Mouse (Mus musculus): ENCODE data around the gene Tagln3. TPM values are rescaled to one million over a fixed set of nuclear protein-coding genes. Genes with fewer than 3 reads are reported as not detected.

Gene Tagln3
- polyA plus RNA-seq, 1 experiment from 2014 or later = 334 TPM

DNA sequence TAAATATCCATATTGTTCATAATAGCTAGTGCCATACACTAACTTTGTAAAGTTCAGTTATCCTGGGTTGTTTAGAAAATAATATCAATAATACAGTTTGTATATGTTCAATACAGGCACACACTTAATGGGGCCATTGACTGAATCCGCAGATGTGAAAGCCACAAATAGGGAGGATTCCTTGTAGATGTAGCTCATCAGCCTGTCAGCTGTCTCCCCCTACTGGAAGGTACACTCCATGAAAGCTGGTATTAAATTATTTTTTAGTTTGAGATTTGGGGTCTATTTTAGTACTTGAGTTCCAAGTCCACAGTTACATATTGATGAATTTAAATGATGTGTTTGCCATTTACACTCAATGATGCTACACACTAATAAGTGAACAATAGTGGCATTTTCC lies 47.9 kb downstream of the Tagln3 start:
- no peaks in the 10 kb centered on the region for H3K9me3 ChIP-seq (ENCODE audit: control insufficient read depth, low read length)
- H3K4me3 ChIP-seq (ENCODE audit: low read depth, low read length) = no peak overlapping the region
- no peak overlapping the region for H3K27ac ChIP-seq (ENCODE audit: low read depth, low read length)
- no peaks in the 10 kb centered on the region for H3K4me1 ChIP-seq (ENCODE audit: control insufficient read depth, insufficient read depth, low read length)
- ATAC-seq (ENCODE audit: low FRiP score) (no peak), DNase-seq (ENCODE audit: low spot score, missing footprints) (no peak)
- no peak overlapping the region for H3K4me2 ChIP-seq
- no peaks in the 10 kb centered on the region for H3K36me3 ChIP-seq (ENCODE audit: control insufficient read depth, insufficient read depth, low read length)
- whole genome bisulfite sequencing = 42% methylated on average over 1 of the region's 1 CpGs
- H3K9ac ChIP-seq (ENCODE audit: low read length) = no peak overlapping the region
- H3K27me3 ChIP-seq (ENCODE audit: control insufficient read depth, insufficient read depth, low read length) = no peaks in the 10 kb centered on the region

DNA sequence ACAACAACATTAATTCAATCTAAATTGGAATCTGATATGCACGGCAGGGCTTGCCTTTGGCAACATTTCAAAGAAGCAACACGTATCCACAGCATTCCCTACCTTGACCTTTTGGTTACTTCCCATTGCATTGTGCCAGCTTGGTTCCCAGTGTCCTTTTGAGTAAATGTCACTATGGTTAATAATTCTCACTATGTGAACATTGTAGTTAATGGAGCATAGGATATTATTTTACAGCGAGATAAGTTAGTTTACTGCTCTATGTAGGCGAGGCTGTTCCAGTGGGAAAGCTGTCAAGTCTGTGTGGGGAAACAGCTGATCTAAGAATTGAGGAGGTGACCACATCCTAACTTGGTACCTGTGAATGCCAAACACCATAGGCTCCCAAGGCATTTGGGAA lies 54.4 kb downstream of the Tagln3 start:
- H3K27me3 ChIP-seq (ENCODE audit: control insufficient read depth, insufficient read depth, low read length) = no peaks in the 10 kb centered on the region
- no peaks in the 10 kb centered on the region for H3K36me3 ChIP-seq (ENCODE audit: control insufficient read depth, insufficient read depth, low read length)
- no peak overlapping the region for H3K9ac ChIP-seq (ENCODE audit: low read length)
- H3K4me3 ChIP-seq (ENCODE audit: low read depth, low read length) = no peak overlapping the region
- DNase-seq (ENCODE audit: low spot score, missing footprints) (no peak), ATAC-seq (ENCODE audit: low FRiP score) (no peak)
- H3K4me1 ChIP-seq (ENCODE audit: control insufficient read depth, insufficient read depth, low read length) = no peaks in the 10 kb centered on the region
- WGBS = 85% methylated on average over 4 of the region's 4 CpGs
- no peak overlapping the region for H3K4me2 ChIP-seq
- no peaks in the 10 kb centered on the region for H3K9me3 ChIP-seq (ENCODE audit: control insufficient read depth, low read length)
- no peak overlapping the region for H3K27ac ChIP-seq (ENCODE audit: low read depth, low read length)

DNA sequence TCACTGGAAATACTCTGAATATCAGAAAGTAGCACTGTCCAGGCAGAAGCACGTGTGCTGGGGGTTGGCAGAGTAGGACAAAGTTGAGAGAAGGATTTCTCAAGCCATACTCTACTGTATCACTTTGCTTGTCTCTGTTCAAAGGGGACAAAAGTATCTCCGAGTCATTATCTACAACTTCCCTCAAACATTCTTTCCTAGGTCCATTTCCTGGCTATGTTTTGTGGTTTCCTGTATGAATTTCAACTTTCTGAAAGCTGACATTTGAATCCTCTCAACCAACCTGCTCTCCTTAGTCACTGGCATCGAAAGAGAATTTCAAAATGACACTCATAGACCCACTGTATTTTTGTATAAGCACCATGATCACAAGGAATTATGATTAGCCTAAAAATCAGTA lies 56.2 kb downstream of the Tagln3 start:
- H3K4me2 ChIP-seq = no peak overlapping the region
- no peaks in the 10 kb centered on the region for H3K4me1 ChIP-seq (ENCODE audit: control insufficient read depth, insufficient read depth, low read length)
- no peaks in the 10 kb centered on the region for H3K9me3 ChIP-seq (ENCODE audit: control insufficient read depth, low read length)
- H3K27ac ChIP-seq (ENCODE audit: low read depth, low read length) = no peak overlapping the region
- H3K36me3 ChIP-seq (ENCODE audit: control insufficient read depth, insufficient read depth, low read length) = no peaks in the 10 kb centered on the region
- DNase-seq (ENCODE audit: low spot score, missing footprints) = peak; percentile 0
- 71% methylated on average over 3 of the region's 3 CpGs for WGBS
- H3K27me3 ChIP-seq (ENCODE audit: control insufficient read depth, insufficient read depth, low read length) = no peaks in the 10 kb centered on the region
- ATAC-seq (ENCODE audit: low FRiP score) = no peak
- H3K4me3 ChIP-seq (ENCODE audit: low read depth, low read length) = no peak overlapping the region
- H3K9ac ChIP-seq (ENCODE audit: low read length) = no peak overlapping the region

DNA sequence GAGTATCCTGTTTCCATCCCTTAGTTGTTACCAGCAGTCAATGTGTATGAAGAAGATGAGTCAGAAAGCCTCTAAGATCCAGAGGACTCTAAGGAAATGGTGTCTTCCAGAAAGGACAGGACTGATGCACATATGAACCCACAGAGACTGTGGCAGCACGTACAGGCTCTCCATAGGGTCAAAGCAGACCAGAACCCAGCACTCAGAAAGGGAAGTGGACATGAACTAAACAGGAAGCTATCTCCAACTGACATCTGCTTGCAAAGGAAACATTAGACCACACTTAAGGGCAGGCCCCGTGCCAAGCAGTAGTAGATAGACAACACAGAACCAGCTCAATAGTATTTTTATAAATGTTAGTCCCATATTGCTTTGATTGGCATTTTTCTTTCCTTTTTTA lies 58.3 kb downstream of the Tagln3 start:
- Histone ChIP-seq H3K4me3 (ENCODE audit: low read depth, low read length) (no peak overlapping the region), H3K36me3 (ENCODE audit: control insufficient read depth, insufficient read depth, low read length) (no peaks in the 10 kb centered on the region), H3K27me3 (ENCODE audit: control insufficient read depth, insufficient read depth, low read length) (no peaks in the 10 kb centered on the region), H3K9ac (ENCODE audit: low read length) (no peak overlapping the region), H3K4me2 (no peak overlapping the region), H3K4me1 (ENCODE audit: control insufficient read depth, insufficient read depth, low read length) (no peaks in the 10 kb centered on the region), H3K27ac (ENCODE audit: low read depth, low read length) (no peak overlapping the region), H3K9me3 (ENCODE audit: control insufficient read depth, low read length) (no peaks in the 10 kb centered on the region)
- DNase-seq (ENCODE audit: low spot score, missing footprints) (peak; percentile 76), ATAC-seq (ENCODE audit: low FRiP score) (no peak)
- 67% methylated on average over 2 of the region's 2 CpGs for WGBS

DNA sequence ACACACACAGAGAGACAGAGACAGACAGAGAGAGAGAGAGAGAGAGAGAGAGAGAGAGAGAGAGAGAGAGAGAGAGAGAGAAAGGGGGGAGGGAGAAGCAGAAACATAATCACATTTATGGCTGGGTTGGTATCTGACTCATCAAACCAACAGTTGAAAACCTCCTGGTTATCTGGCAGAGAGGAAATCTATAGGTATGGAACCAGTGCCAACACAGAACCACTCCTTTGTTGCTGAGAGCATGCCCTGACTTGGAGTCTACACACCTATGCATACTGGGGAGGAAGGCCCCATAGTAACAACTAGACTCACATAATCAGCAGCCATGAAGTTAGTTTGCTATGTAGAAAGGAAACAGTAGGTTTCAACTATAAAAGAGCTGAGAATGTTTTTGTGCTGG lies 62.0 kb downstream of the Tagln3 start:
- H3K36me3 ChIP-seq (ENCODE audit: control insufficient read depth, insufficient read depth, low read length) = no peaks in the 10 kb centered on the region
- no peaks in the 10 kb centered on the region for H3K4me1 ChIP-seq (ENCODE audit: control insufficient read depth, insufficient read depth, low read length)
- H3K4me3 ChIP-seq (ENCODE audit: low read depth, low read length) = no peak overlapping the region
- no peak for ATAC-seq (ENCODE audit: low FRiP score)
- no peak overlapping the region for H3K27ac ChIP-seq (ENCODE audit: low read depth, low read length)
- no peak overlapping the region for H3K9ac ChIP-seq (ENCODE audit: low read length)
- no peaks in the 10 kb centered on the region for H3K27me3 ChIP-seq (ENCODE audit: control insufficient read depth, insufficient read depth, low read length)
- DNase-seq (ENCODE audit: low spot score, missing footprints) = peak; percentile 39
- no peak overlapping the region for H3K4me2 ChIP-seq
- H3K9me3 ChIP-seq (ENCODE audit: control insufficient read depth, low read length) = no peaks in the 10 kb centered on the region

Other genes with a start within 250 kb of the Tagln3 start
- gene Gm609, start 231.6 kb downstream of the Tagln3 start, polyA plus RNA-seq (2014; fragmentation: Nextera tagmentation; extraction: Ambion mirVana) = not detected in 2 replicates
- gene Gm17783, start 192.6 kb downstream of the Tagln3 start, polyA plus RNA-seq (2014; fragmentation: Nextera tagmentation; extraction: Ambion mirVana) = not detected in 2 replicates
- gene Slc9c1, start 189.3 kb downstream of the Tagln3 start, polyA plus RNA-seq (2014; fragmentation: Nextera tagmentation; extraction: Ambion mirVana) = not detected in 2 replicates
- gene Gcsam, start 114.2 kb downstream of the Tagln3 start, polyA plus RNA-seq (2014; fragmentation: Nextera tagmentation; extraction: Ambion mirVana) = 0.14 TPM in 1 of 2 replicates, not detected in the other
- 0.08 TPM in 1 of 2 replicates, not detected in the other for gene BC016579, start 70.5 kb downstream of the Tagln3 start, polyA plus RNA-seq (2014; fragmentation: Nextera tagmentation; extraction: Ambion mirVana)
- gene Tmprss7, start 30.9 kb downstream of the Tagln3 start, polyA plus RNA-seq (2014; fragmentation: Nextera tagmentation; extraction: Ambion mirVana) = 0.18 and 0.32 TPM in 2 replicates
- 48.2 and 48.5 TPM in 2 replicates for gene Abhd10, start 18.3 kb upstream of the Tagln3 start, polyA plus RNA-seq (2014; fragmentation: Nextera tagmentation; extraction: Ambion mirVana)
- 28.2 and 29.0 TPM in 2 replicates for gene Phldb2, start 229.0 kb upstream of the Tagln3 start, polyA plus RNA-seq (2014; fragmentation: Nextera tagmentation; extraction: Ambion mirVana)

Measured in midbrain, embryonic 11.5 days (tissue).